ENCODE assay signal across 19 mouse cellular contexts in the genomic region with DNA sequence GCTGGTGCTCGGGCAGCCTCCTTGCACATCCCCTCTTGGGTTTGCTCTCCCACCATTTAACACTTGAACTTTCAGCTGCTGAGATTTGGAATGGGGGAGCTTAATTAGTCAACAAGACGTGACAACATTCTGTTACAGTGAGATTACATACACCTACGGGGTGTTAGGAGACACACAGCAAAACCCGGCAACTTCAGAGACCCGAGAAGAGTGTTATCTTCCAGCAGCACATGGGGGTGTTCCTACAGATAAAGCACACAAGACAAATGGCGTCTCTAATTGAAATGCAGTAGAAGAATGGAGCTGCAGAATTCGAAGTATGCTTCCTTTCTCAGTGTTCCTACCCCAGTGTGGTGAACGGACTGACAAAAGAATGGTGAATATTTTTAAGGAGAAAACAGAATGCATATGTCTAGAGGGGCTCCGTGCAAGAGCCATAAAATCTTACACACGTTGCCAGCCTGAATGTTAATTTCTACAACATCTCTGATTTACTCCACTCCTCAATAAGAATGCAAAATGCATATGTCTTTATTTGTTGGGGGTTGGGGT.
DNase-seq lines count a peak whose midpoint lies in the region; ATAC-seq lines count a peak whose summit lies in the region.
"Had no signal": no experiment of that assay in that cellular context is flagged by ENCODE, and none has a peak within 500 bp of the region (broad histone marks: within the 10 kb centered on the region; RNA-seq: fewer than 3 reads in every experiment).

No protein-coding gene starts in this region.

- no peaks in the 10 kb centered on the region for H3K9me3 ChIP-seq in midbrain, embryonic 10.5 days (replicated peaks)
- H3K9me3 ChIP-seq in midbrain, embryonic 11.5 days (ENCODE audit: control insufficient read depth, low read length), result no peaks in the 10 kb centered on the region
- no peaks in the 10 kb centered on the region for H3K9me3 ChIP-seq in hindbrain, embryonic 14.5 days (ENCODE audit: control insufficient read depth, low read length)
- H3K9me3 ChIP-seq in midbrain, embryonic 14.5 days (ENCODE audit: control insufficient read depth, low read length), result no peaks in the 10 kb centered on the region
- H3K9me3 ChIP-seq: embryonic facial prominence, embryonic 13.5 days; limb, embryonic 13.5 days had no signal

- DNase-seq in frontal cortex, postnatal 14 days (ENCODE audit: low spot score in 2 of 2), result no peak
- no peak for DNase-seq in midbrain, embryonic 10.5 days (ENCODE audit: low spot score)
- DNase-seq in midbrain, embryonic 11.5 days (ENCODE audit: low spot score, missing footprints), result no peak
- peak; percentile 27 for DNase-seq in hindbrain, embryonic 14.5 days (ENCODE audit: low spot score)
- DNase-seq in midbrain, embryonic 14.5 days, result peak; percentile 72
- no peak for DNase-seq in spleen, adult 18-20 months
- no peak for DNase-seq in cerebellum, postnatal 14 days
- DNase-seq: adrenal gland, postnatal 36 days; B cell, adult 2 months; cerebellum, adult 9-10 months; kidney, adult 18-20 months; layer of hippocampus, postnatal 36 days; lung, adult 18-20 months; lung, postnatal 14 days; thymus, postnatal 25 days had no signal

- no peak overlapping the region for H3K4me3 ChIP-seq in midbrain, embryonic 10.5 days
- no peak overlapping the region for H3K4me3 ChIP-seq in midbrain, embryonic 11.5 days (ENCODE audit: low read depth, low read length)
- H3K4me3 ChIP-seq in hindbrain, embryonic 14.5 days (replicated peaks; ENCODE audit: low read length), result no peak overlapping the region
- no peak overlapping the region for H3K4me3 ChIP-seq in midbrain, embryonic 14.5 days (replicated peaks; ENCODE audit: low read depth, low read length)
- H3K4me3 ChIP-seq: embryonic facial prominence, embryonic 13.5 days; limb, embryonic 13.5 days had no signal

- H3K27ac ChIP-seq in midbrain, embryonic 10.5 days (replicated peaks), result peak overlapping the region; percentile 49
- no peak overlapping the region for H3K27ac ChIP-seq in midbrain, embryonic 11.5 days (ENCODE audit: low read depth, low read length)
- peak overlapping the region; percentile 45; the same call in 1 of the 2 replicates for H3K27ac ChIP-seq in hindbrain, embryonic 14.5 days
- H3K27ac ChIP-seq in midbrain, embryonic 14.5 days (replicated peaks; ENCODE audit: low read depth, low read length), result peak overlapping the region; percentile 65
- H3K27ac ChIP-seq: embryonic facial prominence, embryonic 13.5 days; kidney, postnatal 0 days; limb, embryonic 13.5 days had no signal

- ATAC-seq in frontal cortex, adult (ENCODE audit: low TSS enrichment), result peak; percentile 28; the same call in 1 of the 2 replicates
- ATAC-seq in midbrain, embryonic 11.5 days (ENCODE audit: low FRiP score), result no peak
- no peak for ATAC-seq in hindbrain, embryonic 14.5 days (ENCODE audit: low FRiP score)
- ATAC-seq in midbrain, embryonic 14.5 days (ENCODE audit: low FRiP score, low TSS enrichment), result no peak; the same call in 1 of the 2 replicates

- peaks cover 9% of the 10 kb centered on the region; the same call in 1 of the 2 replicates for H3K4me1 ChIP-seq in midbrain, embryonic 10.5 days
- H3K4me1 ChIP-seq in midbrain, embryonic 11.5 days (ENCODE audit: control insufficient read depth, insufficient read depth, low read length), result peaks cover 3% of the 10 kb centered on the region; the same call in 1 of the 2 replicates
- 0 out of 2 replicates have a peak, but pooled peaks cover 4% of the 10 kb centered on the region for H3K4me1 ChIP-seq in hindbrain, embryonic 14.5 days (replicated peaks; ENCODE audit: control insufficient read depth, insufficient read depth, low read length)
- peaks cover 4% of the 10 kb centered on the region; the same call in 1 of the 2 replicates for H3K4me1 ChIP-seq in midbrain, embryonic 14.5 days (ENCODE audit: control insufficient read depth, insufficient read depth, low read length)
- H3K4me1 ChIP-seq: limb, embryonic 13.5 days had no signal

- no peaks in the 10 kb centered on the region for H3K27me3 ChIP-seq in midbrain, embryonic 10.5 days (ENCODE audit: low read depth, poor library complexity, severe bottlenecking)
- H3K27me3 ChIP-seq in midbrain, embryonic 11.5 days (ENCODE audit: control insufficient read depth, insufficient read depth, low read length), result no peaks in the 10 kb centered on the region
- no peaks in the 10 kb centered on the region for H3K27me3 ChIP-seq in hindbrain, embryonic 14.5 days (ENCODE audit: control insufficient read depth, insufficient read depth, low read length)
- H3K27me3 ChIP-seq in midbrain, embryonic 14.5 days (ENCODE audit: control insufficient read depth, insufficient read depth, low read length), result no peaks in the 10 kb centered on the region
- H3K27me3 ChIP-seq: embryonic facial prominence, embryonic 13.5 days; limb, embryonic 13.5 days had no signal

- H3K4me2 ChIP-seq in midbrain, embryonic 11.5 days, result no peak overlapping the region
- no peak overlapping the region for H3K4me2 ChIP-seq in hindbrain, embryonic 14.5 days (replicated peaks)
- no peak overlapping the region for H3K4me2 ChIP-seq in midbrain, embryonic 14.5 days (ENCODE audit: low read length)
- H3K4me2 ChIP-seq: embryonic facial prominence, embryonic 13.5 days; limb, embryonic 13.5 days had no signal

- WGBS in midbrain, embryonic 10.5 days, result 71% methylated on average over 10 of the region's 10 CpGs
- 67% methylated on average over 10 of the region's 10 CpGs for WGBS in midbrain, embryonic 11.5 days
- WGBS in hindbrain, embryonic 14.5 days, result 33% methylated on average over 10 of the region's 10 CpGs
- WGBS in midbrain, embryonic 14.5 days, result 47% methylated on average over 10 of the region's 10 CpGs

- H3K9ac ChIP-seq in midbrain, embryonic 11.5 days (ENCODE audit: low read length), result no peak overlapping the region
- H3K9ac ChIP-seq in hindbrain, embryonic 14.5 days, result no peak overlapping the region
- H3K9ac ChIP-seq in midbrain, embryonic 14.5 days (replicated peaks; ENCODE audit: low read length), result no peak overlapping the region
- H3K9ac ChIP-seq: embryonic facial prominence, embryonic 13.5 days; limb, embryonic 13.5 days had no signal

- H3K36me3 ChIP-seq in midbrain, embryonic 10.5 days, result no peaks in the 10 kb centered on the region
- no peaks in the 10 kb centered on the region for H3K36me3 ChIP-seq in midbrain, embryonic 11.5 days (ENCODE audit: control insufficient read depth, insufficient read depth, low read length)
- no peaks in the 10 kb centered on the region for H3K36me3 ChIP-seq in hindbrain, embryonic 14.5 days (replicated peaks; ENCODE audit: control insufficient read depth, insufficient read depth)
- H3K36me3 ChIP-seq in midbrain, embryonic 14.5 days (ENCODE audit: control insufficient read depth, insufficient read depth, low read length), result no peaks in the 10 kb centered on the region
- H3K36me3 ChIP-seq: embryonic facial prominence, embryonic 13.5 days; limb, embryonic 13.5 days had no signal

Comparison
In these comparisons a context has a peak if more than half of its experiments do, and no peak if none do; other contexts are left out.
1. DNase-seq: peak in hindbrain, embryonic 14.5 days (single experiment) and midbrain, embryonic 14.5 days (single experiment); none in frontal cortex, postnatal 14 days (0 of 2), midbrain, embryonic 10.5 days (single experiment), midbrain, embryonic 11.5 days (single experiment), spleen, adult 18-20 months (0 of 2) and cerebellum, postnatal 14 days (0 of 2).